Mouse (Mus musculus): ENCODE data around the gene Grid1.

Gene Grid1

DNA sequence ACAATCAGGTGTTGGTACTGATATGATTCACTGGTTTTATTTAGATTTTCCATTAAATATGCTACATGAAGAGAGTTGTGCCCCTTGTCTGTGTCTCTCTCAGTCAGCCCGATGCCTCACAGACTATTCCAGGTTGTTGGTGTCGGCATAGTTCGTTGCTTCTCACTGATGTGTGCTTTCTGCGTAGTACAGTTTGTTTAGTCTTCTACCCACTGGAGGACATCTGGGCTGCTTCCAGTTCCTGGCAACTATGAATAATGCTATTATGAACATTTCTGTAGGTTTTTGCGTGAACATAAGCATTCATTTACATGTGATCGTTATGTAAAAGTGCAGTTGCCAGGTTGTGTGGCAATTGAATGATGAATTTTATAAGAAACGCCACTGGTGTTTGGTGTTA is 633.8 kb downstream of the Grid1 start:
- no peak for DNase-seq (ENCODE audit: low spot score in 2 of 2)

DNA sequence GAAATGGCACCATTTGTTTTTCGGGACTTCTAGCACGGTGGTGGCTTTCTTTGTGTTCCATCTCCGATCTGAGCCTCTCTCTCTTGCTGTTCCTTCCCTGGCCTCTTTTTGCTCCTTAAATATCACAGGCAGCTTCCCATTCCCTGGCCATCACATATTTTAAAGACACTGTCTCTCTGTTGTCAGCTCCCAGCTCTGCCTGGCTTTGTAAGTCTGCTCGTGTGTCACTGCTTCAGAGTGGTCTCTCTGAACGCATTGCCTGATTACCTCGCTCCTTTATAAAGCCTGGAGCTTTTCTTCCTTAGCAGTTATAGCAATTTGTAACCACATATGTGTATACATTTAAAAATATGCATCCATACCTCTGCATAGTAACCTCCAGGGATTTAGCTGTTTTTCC is 648.3 kb downstream of the Grid1 start:
- no peak for DNase-seq (ENCODE audit: low spot score in 2 of 2)

DNA sequence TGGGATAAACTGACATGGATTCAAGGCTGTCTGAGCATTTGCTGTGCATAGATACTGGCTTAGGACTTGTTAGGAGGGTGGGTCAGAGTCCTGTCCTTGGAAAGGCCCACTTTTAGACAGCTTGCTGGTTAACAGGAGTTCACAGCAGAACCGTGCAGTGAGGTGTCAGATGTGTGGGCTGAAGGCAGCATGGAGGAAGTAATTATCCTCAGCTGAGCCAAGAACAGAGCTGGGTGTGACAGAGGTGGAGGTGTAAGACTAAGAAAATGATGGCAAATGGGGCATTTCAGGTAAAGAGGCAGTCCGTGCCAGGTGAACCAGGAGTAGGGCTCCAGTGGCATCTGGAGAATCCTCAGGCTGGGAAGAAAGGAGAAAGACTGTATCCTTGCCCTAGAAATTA is 666.1 kb downstream of the Grid1 start:
- no peak for DNase-seq (ENCODE audit: low spot score in 2 of 2)

DNA sequence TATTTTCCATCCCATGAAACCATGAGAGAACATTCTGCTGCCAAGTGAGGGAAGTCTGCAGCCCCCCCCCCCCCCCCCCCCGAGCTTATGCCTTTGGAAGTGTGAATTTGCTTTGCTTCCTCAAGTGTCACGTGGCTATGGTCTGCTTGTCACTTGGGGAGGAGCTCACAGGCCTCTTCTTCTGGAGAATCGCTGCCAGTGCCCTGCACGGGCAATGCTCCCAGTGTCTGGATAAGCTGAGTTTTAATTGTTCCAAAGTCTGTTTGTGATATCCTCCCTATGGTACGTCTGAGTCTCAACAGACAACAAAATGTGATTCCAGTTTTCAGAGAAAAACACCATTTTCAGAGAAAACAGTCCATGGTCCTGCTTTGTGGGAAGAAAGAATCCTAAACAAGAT is 682.4 kb downstream of the Grid1 start:
- no peak for DNase-seq (ENCODE audit: low spot score in 2 of 2)

DNA sequence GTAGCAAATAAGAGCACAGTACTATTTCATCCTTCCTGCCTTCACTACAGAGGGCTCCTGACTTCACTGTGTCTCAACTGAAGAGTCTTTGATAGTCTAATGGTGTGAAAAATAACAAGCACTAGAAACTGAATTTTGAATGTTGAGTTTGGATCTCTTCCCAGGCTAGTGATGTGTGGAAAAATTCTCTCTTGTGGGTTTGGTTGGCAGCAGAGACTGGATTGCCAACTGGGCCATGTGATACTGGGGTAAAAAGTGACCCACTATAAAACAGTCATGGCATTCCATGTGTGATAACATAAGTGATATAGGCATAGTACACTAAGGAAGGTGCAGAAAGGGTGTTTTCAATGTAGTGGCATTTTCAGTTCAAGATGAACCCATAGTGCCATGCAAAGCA is 699.5 kb downstream of the Grid1 start:
- no peak for DNase-seq (ENCODE audit: low spot score in 2 of 2)

DNA sequence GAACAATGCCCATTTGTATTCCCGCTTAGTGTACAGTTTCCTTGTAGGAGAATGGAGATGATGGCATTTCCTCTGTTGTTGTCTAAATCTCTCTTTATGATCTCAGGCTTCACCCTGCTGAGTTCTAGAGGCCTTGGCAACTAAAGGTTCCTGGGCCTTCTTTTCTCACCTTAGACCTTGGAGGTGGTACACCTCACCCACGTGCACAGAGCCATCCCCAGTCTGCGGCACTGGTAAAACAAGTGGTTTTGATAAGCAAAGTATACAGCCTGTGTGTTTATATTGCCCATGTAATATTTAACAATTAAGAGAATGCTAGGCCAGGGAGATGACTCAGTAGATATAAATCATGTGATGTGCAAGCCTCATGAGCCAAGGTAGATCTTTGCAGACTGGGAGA is 718.9 kb downstream of the Grid1 start:
- DNase-seq (ENCODE audit: low spot score in 2 of 2) = no peak

DNA sequence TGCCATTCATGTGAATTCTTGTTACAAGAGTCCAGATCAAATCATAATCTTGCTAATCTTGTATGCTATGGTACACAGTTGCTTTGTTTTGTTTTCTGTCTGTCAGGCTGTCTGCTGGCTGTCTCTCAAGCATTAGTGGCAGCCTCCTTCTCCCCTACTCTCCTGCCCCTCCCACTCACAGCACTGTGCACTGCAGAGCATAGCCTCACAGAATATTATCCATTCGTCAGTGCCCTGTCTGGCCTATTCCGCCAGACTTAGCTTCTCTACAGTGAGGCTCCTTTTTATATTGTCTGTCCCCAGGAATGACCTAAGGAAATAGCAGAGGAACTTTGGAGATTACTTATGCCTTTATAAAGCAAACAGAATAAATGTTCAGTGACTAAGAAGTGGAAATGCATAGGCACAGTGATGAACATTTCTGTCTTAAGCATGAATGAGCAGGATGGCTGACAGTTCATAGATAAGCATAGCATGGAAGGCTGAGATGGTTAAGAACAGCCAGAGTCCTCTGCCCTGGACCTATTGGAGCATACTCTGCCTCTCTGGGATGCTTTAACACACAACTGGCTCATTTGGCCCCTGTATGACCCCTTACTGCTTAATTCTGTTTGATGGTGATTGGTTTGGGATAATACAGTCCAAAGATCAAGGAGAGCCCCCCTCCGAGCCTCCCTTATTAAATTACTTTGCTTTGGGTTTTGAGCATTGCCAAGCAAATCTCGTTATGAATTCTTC is 721.5 kb downstream of the Grid1 start:
- DNase-seq (ENCODE audit: low spot score in 2 of 2) = no peak

DNA sequence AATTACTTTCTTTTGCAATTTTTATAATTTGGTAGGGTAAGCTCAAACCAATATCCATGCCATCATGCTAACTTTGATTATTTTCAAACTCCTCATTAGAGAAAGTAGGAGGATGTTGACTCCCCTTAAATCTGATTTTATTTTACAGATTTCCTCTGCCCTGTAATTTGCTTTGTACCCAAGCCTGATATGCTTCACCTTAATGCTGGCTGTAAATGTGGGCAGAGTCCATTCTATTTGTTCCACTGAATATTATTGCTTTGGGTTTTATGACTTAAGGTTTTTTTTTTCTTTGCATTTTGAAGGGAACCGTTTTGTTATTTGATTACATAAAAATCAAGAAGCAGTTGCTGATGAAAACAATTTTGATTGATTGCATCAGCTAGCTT is 722.1 kb downstream of the Grid1 start:
- DNase-seq (ENCODE audit: low spot score in 2 of 2) = no peak

DNA sequence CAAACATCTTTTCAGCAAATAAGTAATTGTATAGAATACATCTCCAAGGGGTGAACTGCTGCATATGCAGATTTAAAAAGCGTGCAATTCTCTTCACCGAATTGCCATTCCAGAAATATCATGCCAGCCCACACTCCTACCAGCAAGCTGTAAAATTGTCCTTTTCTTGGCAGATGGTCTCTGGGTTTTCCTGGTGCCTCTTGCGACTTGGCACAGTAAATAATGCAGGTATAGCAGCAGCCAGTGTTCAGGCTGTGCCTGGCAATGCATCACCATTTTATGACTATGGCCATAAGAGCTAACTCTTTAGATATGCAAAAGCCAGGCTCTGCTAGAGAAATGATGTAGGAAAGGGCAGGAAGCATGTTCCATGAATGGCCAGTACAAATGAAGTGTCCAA is 734.4 kb downstream of the Grid1 start:
- no peak for DNase-seq (ENCODE audit: low spot score in 2 of 2)

DNA sequence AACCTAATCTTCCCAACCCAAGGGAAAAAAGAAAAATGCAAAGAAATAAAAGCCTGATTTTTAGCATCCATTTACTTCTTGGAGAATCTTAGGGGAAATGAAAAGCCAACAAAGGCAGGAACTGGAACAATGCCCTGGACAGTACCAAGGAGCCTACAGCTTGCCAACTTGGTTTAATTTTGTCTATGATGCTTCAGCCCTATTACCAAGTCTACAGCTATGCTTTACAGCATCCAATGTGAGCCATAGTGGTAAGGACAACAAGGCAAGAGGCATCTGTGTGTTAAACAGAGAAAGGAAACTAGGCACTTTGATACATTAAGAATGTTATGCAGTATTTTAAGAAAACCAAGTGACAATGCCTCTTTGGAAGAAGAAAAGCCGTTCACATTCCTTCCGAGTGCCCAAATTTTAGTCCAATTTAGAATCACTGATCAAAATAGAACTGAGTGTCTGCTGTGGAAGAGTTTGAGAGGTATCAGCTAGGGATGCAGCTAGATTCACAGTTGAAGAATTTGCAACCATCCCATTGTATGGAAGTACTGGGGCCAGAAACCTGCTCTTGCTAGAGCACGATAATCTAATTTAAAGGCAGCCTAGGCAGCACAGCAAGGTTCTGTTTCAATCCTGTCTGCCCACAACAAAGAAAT is 741.5 kb downstream of the Grid1 start:
- no peak for DNase-seq (ENCODE audit: low spot score in 2 of 2)

DNA sequence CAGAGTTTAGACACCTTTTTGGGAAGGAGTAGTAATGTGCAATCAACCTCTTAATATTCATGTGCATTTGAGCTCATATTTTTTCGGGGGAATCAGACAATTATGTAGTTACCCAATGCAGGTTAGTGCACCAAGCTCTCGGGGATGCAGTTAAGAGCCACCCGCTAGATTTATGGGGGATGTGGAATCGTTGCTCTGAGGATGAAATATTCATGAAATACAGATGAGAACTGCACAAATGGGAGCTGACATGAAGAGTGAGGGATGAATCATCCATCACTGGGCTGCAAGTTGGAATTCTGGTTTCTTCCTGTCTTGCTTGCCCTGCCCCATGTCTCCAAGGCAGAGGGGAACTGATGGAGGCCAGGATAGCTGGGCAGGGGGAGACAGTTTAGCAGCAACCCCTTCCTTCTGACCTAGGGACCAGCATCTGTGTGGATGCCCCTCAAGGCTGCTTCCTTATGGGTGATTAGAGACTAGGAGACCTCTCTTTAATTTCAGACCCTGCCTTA is 753.1 kb downstream of the Grid1 start:
- DNase-seq (ENCODE audit: low spot score in 2 of 2) = no peak

DNA sequence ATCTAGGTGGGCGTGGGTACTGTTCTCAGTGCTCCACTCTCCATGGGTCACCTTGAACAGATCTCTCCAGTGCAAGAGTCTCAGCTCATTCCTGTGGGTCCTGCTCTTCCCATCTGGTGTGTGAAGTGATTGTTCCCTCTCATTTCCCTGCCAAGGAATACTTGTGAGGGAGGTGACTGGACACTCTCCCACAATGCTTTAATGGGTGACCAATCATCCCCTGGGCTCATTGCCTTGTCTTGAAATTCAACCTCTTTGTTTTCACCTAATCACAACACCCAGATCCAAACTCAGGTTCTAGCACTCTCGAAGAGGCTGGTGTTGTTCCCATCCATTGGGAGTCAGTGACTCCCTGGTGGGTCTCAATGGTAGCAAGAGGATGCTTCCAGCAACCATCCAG is 754.6 kb downstream of the Grid1 start:
- DNase-seq (ENCODE audit: low spot score in 2 of 2) = no peak

DNA sequence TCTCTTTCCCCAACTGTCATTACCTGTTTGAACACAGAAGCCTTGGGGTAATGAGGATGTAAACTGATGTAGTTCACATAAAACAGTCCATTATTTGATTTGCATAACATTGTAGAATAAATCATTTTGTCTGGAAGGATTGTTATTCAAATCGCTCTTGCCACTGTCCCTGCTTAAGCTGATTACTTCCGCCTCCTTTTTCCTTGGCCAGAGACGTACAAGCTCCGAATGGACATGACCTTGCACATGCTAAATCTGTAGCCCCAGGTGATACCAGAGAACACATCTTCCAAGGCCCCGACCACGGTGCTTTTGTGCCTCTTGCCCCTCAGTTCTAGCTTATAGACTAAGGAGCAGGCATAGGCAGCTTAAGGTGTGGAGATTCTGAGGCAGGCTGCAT is 755.4 kb downstream of the Grid1 start:
- DNase-seq (ENCODE audit: low spot score in 2 of 2) = no peak

DNA sequence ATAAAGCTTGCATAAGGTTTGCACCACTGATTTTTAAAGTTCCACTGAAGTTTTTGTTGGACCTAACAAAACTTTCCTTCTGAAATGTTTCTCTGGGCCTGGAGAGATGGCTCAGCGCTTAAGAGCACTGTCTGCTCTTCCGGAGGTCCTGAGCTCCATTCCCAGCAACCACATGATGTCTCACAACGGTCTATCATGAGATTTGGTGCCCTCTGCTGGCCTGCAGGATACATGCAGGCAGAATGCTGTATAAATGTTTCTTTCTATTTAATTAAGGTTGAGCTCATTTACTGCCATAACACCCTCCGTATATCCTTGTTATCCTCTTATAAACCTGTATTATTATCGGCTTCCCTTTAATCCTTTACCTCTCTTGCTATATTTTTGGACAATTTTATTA is 805.8 kb downstream of the Grid1 start:
- no peak for DNase-seq (ENCODE audit: low spot score in 2 of 2)

Data from natural killer cell, adult 2 months (primary cell).